Mouse (Mus musculus): ENCODE results near the gene 1700122O11Rik. TPM values are rescaled to one million over a fixed set of nuclear protein-coding genes. Genes with fewer than 3 reads are reported as not detected.

The 1700122O11Rik gene
- polyA plus RNA-seq, 1 experiment, result not detected

DNA sequence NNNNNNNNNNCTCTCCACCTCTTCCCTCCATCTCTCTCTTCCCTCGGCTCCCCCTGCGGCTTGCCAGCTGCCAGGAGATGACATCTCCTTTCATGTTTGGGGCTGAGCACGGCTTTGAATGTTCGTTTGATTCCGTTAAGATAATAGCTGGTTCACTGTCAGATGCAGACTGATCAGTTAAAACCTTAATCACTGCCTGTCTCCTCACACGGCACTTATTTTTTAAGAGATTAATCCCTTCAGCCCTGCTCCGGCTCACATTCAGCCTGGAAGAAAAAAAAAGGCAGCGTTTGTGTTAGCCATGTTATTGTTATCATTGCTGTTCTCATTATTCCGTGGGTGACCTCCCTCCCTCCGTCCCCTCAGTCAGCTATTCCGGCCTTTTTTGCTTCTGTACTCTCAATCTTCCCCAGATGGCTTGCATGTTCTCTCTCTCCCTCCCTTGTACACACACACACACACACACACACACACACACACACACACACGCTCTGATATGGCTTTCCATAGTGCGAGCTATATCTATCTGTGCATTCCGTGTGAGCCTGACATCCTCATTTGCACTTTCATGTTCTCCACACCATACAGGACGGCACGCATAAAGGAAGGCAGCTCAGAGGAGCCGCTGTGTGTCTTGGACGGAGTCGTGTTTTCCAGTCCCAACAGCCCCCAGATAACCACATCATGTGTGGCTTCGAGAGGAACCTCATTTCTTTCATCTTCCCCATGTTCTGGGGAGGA lies 17.2 kb upstream of the 1700122O11Rik start:
- Histone ChIP-seq H3K27me3 (ENCODE audit: control insufficient read depth, insufficient read depth, low read length) (peaks cover 3% of the 10 kb centered on the region; the same call in 1 of the 2 replicates), H3K4me3 (ENCODE audit: extremely low read depth, insufficient read depth, insufficient read length) (no peak overlapping the region), H3K36me3 (ENCODE audit: control insufficient read depth, insufficient read depth, low read length) (no peaks in the 10 kb centered on the region), H3K27ac (ENCODE audit: insufficient read depth, low read length) (no peak overlapping the region), H3K4me1 (ENCODE audit: control insufficient read depth, insufficient read depth, insufficient read length) (no peaks in the 10 kb centered on the region)
- TF ChIP-seq CTCF (IDR thresholded peaks at IDR 0.05; ENCODE audit: extremely low read depth, insufficient read depth, insufficient read length, insufficient replicate concordance) (no peak), POLR2A (IDR thresholded peaks at IDR 0.05; ENCODE audit: low read depth, low read length) (no peak)
- WGBS, result 54% methylated on average over 20 of the region's 20 CpGs
- no peak for DNase-seq (ENCODE audit: low read depth in 1 of 2, low spot score in 2 of 2)

DNA sequence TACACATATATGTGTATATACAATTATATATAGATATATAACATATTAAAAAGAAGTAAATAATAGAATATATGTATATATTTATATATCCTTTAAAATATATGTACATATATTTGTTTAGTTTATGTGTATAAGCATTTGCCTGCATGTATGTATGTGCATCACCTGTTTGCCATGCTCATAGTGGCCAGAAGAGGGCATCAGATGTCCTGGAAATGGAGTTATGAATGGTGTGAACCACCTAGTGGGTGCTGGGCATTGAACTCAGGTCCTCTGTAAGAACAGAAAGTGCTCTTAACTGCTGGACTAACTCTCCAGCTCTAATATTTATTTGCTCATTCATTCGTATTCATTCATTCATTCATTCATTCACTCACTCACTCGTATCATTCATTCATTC lies 15.6 kb upstream of the 1700122O11Rik start:
- Histone ChIP-seq H3K4me3 (ENCODE audit: extremely low read depth, insufficient read depth, insufficient read length) (no peak overlapping the region), H3K36me3 (ENCODE audit: control insufficient read depth, insufficient read depth, low read length) (no peaks in the 10 kb centered on the region), H3K27me3 (ENCODE audit: control insufficient read depth, insufficient read depth, low read length) (peaks cover 3% of the 10 kb centered on the region; the same call in 1 of the 2 replicates), H3K27ac (ENCODE audit: insufficient read depth, low read length) (no peak overlapping the region), H3K4me1 (ENCODE audit: control insufficient read depth, insufficient read depth, insufficient read length) (no peaks in the 10 kb centered on the region)
- TF ChIP-seq POLR2A (IDR thresholded peaks at IDR 0.05; ENCODE audit: low read depth, low read length) (no peak), CTCF (IDR thresholded peaks at IDR 0.05; ENCODE audit: extremely low read depth, insufficient read depth, insufficient read length, insufficient replicate concordance) (no peak)
- DNase-seq (ENCODE audit: low read depth in 1 of 2, low spot score in 2 of 2), result no peak
- 73% methylated on average over 2 of the region's 2 CpGs for WGBS

DNA sequence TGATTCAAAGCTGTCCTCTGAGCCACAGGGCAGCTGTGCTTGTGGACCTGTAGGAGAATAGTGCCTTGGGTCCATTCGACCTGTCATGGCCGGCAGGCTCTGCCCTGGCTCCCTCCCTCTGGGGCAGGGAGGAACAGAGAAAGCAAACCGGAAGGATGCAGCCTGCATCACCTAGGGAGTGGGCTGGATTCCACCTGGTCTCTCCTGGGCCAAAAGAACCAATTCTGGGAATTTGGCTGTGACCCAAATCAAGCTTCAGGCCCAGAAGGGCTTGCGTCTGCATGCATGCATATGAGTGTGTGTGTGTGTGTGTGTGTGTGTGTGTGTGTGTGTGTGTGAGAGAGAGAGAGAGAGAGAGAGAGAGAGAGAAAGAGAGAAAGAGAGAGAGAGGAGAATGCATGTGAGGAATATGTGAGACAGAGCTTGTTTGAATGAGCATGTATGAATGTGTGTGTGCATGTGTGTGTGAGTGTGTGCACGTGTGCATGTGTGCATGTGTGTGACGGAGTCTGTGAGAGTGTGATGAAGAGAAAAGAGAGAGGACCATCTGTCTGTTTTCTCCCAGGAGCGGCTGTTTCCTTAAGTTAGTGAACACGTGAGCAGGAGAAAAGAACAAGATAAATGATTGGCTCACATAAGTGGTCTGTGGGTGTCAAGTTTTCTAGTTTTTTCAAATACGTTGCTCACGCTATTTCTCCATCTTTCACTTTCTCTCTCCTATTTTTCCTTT lies 14.4 kb upstream of the 1700122O11Rik start:
- no peaks in the 10 kb centered on the region for H3K36me3 ChIP-seq (ENCODE audit: control insufficient read depth, insufficient read depth, low read length)
- TF ChIP-seq CTCF (IDR thresholded peaks at IDR 0.05; ENCODE audit: extremely low read depth, insufficient read depth, insufficient read length, insufficient replicate concordance) (no peak), POLR2A (IDR thresholded peaks at IDR 0.05; ENCODE audit: low read depth, low read length) (no peak)
- 85% methylated on average over 10 of the region's 10 CpGs for WGBS
- DNase-seq (ENCODE audit: low read depth in 1 of 2, low spot score in 2 of 2), result no peak
- H3K4me3 ChIP-seq (ENCODE audit: extremely low read depth, insufficient read depth, insufficient read length), result no peak overlapping the region
- no peak overlapping the region for H3K27ac ChIP-seq (ENCODE audit: insufficient read depth, low read length)
- no peaks in the 10 kb centered on the region for H3K4me1 ChIP-seq (ENCODE audit: control insufficient read depth, insufficient read depth, insufficient read length)
- no peaks in the 10 kb centered on the region for H3K27me3 ChIP-seq (ENCODE audit: control insufficient read depth, insufficient read depth, low read length)

DNA sequence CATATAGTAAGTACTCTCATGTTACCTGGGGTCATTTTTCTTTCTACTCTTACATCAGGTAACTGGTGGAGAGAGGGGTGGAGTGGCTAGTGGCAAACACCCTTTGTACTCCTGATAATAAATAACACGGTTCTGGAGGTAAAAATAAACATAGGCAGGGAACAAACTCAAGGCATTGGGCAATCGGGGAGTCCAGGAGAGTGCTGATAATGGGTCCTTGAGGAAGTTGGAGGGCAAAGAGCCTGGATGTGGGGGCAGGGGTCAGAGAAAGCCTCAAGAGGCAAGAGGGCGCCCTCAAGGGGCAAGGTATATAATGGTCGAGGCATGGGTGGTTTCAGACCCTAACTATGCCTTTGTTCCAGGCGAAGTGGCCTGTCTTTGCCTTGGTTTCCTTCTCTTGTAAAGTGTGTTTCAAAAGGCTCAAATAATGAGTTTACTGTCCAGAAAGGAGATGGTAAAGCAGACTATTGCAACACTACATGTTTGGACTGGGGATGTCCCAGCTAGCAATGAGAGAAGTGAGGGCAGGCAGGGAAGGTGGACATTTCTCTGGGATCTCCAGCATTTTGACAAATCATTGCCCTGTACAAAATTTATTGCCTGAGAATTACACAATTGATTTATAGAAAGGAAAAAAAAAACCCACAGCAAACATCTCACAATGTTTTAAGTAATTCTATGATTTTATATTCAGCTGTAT lies 13.7 kb upstream of the 1700122O11Rik start:
- Histone ChIP-seq H3K27ac (ENCODE audit: insufficient read depth, low read length) (no peak overlapping the region), H3K36me3 (ENCODE audit: control insufficient read depth, insufficient read depth, low read length) (no peaks in the 10 kb centered on the region), H3K27me3 (ENCODE audit: control insufficient read depth, insufficient read depth, low read length) (no peaks in the 10 kb centered on the region), H3K4me1 (ENCODE audit: control insufficient read depth, insufficient read depth, insufficient read length) (no peaks in the 10 kb centered on the region), H3K4me3 (ENCODE audit: extremely low read depth, insufficient read depth, insufficient read length) (no peak overlapping the region)
- WGBS, result 62% methylated on average over 5 of the region's 5 CpGs
- TF ChIP-seq POLR2A (IDR thresholded peaks at IDR 0.05; ENCODE audit: low read depth, low read length) (no peak), CTCF (IDR thresholded peaks at IDR 0.05; ENCODE audit: extremely low read depth, insufficient read depth, insufficient read length, insufficient replicate concordance) (no peak)
- DNase-seq (ENCODE audit: low read depth in 1 of 2, low spot score in 2 of 2), result no peak

DNA sequence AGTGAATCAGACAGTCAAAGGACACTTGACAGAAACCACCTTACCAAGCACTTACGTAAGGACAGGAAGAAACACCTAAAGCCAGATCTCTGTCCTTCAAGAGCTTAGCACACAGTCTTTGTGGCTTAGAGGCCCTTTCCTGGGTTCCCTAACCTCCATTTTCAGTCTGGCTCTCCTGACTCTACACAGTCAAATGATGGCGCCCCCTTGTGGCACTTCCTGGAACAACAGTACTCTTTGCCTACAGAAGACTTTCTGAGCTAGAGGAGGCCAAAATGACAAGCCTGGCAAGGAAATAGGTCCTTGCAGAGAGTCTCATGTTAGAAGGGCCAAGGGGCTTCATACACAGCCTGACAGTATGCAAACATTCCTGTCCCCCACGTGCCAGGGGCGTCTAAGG lies 7.5 kb upstream of the 1700122O11Rik start:
- H3K4me1 ChIP-seq (ENCODE audit: control insufficient read depth, insufficient read depth, insufficient read length), result peaks cover 10% of the 10 kb centered on the region; the same call in 1 of the 2 replicates
- peak; percentile 50 to 75 for DNase-seq (ENCODE audit: low read depth in 1 of 2, low spot score in 2 of 2)
- H3K27me3 ChIP-seq (ENCODE audit: control insufficient read depth, insufficient read depth, low read length), result no peaks in the 10 kb centered on the region
- WGBS, result 49% methylated on average over 4 of the region's 4 CpGs
- no peak overlapping the region for H3K27ac ChIP-seq (ENCODE audit: insufficient read depth, low read length)
- H3K4me3 ChIP-seq (ENCODE audit: extremely low read depth, insufficient read depth, insufficient read length), result no peak overlapping the region
- TF ChIP-seq CTCF (IDR thresholded peaks at IDR 0.05; ENCODE audit: extremely low read depth, insufficient read depth, insufficient read length, insufficient replicate concordance) (peak; percentile 55; the same call in 1 of the 2 replicates), POLR2A (IDR thresholded peaks at IDR 0.05; ENCODE audit: low read depth, low read length) (no peak)
- no peaks in the 10 kb centered on the region for H3K36me3 ChIP-seq (ENCODE audit: control insufficient read depth, insufficient read depth, low read length)

DNA sequence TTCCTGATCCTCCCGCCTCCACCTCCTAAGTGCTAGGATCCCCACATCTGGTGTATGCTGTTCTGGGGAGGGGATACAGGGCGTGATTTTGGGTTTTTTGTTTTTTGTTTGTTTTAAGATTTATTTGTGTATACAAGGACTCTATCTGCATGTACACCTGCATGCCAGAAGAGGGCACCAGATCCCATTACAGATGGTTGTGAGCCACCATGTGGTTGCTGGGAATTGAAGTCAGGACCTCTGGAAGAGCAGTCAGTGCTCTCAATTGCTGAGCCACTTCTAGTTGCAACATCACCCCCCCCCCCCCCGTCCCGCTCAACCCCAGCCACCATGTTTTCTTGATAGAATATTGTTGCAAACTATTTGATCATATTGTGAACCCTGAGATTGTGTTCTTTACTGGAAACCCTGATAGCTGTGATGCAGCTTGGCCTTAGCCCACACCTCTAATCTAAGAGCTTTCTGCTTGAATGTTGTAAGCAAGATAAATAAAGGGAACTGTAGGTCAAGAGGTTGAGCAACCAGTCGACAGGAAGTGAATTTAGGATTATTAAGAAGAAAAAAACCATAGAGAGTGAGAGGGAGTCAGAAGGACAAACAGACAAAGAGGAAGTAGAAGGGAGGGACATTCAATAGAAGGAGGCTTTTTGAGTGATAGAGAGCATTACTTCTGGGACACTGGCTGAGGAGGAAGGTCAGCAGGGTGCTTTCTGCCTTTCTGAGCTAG lies 5.2 kb upstream of the 1700122O11Rik start:
- no peak for DNase-seq (ENCODE audit: low read depth in 1 of 2, low spot score in 2 of 2)
- H3K4me3 ChIP-seq (ENCODE audit: extremely low read depth, insufficient read depth, insufficient read length), result no peak overlapping the region
- H3K27ac ChIP-seq (ENCODE audit: insufficient read depth, low read length), result no peak overlapping the region
- no peaks in the 10 kb centered on the region for H3K27me3 ChIP-seq (ENCODE audit: control insufficient read depth, insufficient read depth, low read length)
- H3K36me3 ChIP-seq (ENCODE audit: control insufficient read depth, insufficient read depth, low read length), result no peaks in the 10 kb centered on the region
- peaks cover 20% of the 10 kb centered on the region; the same call in 1 of the 2 replicates for H3K4me1 ChIP-seq (ENCODE audit: control insufficient read depth, insufficient read depth, insufficient read length)
- no peak for TF ChIP-seq POLR2A (IDR thresholded peaks at IDR 0.05; ENCODE audit: low read depth, low read length)
- 75% methylated on average over 5 of the region's 5 CpGs for WGBS

Data from spleen, adult 2 months (tissue).